Mouse (Mus musculus) stomach, embryonic 14.5 days (tissue): Measurements from ENCODE around the gene Spp2. TPM values are rescaled to one million over a fixed set of nuclear protein-coding genes. Genes with fewer than 3 reads are reported as not detected.

Experiments used
- ATAC-seq: fragments of 200-750 bp; cut with Nextera tagmentation; 2 replicates; pipeline ENCODE4 v1.8.0; 2017; ENCODE audit warnings: low read depth, moderate TSS enrichment; ENCODE audit not compliant: insufficient number of reproducible peaks, insufficient read depth, low FRiP score
- H3K27ac ChIP-seq: fragments of 300-500 bp; sonication (generic); 2 replicates; pipeline ENCODE4 v1.5.1; 2014; ENCODE audit warnings: mild to moderate bottlenecking, low read length, moderate library complexity, mixed read lengths
- H3K27me3 ChIP-seq: fragments of 300-500 bp; sonication (generic); 2 replicates; pipeline ENCODE4 v1.6.1; 2014; ENCODE audit warnings: low read length, control low read depth, mixed read lengths; ENCODE audit not compliant: control insufficient read depth, insufficient read depth
- H3K36me3 ChIP-seq: fragments of 300-500 bp; sonication (generic); 2 replicates; pipeline ENCODE4 v1.6.1; 2014; ENCODE audit warnings: mild to moderate bottlenecking, control low read depth, low read length, moderate library complexity, mixed read lengths; ENCODE audit not compliant: control insufficient read depth, insufficient read depth
- H3K4me1 ChIP-seq: fragments of 300-500 bp; sonication (generic); 2 replicates; pipeline ENCODE4 v1.6.1; 2014; ENCODE audit warnings: low read length, control low read depth, mixed read lengths; ENCODE audit not compliant: control insufficient read depth, insufficient read depth
- H3K4me2 ChIP-seq: fragments of 300-500 bp; sonication (generic); replicated peaks from 2 replicates; pipeline ENCODE4 v1.6.1; 2014; ENCODE audit warnings: low read depth, low read length, control low read depth
- H3K4me3 ChIP-seq: fragments of 300-500 bp; sonication (generic); 2 replicates; pipeline ENCODE4 v1.5.1; 2014; ENCODE audit warnings: low read depth, low read length, control low read depth
- H3K9ac ChIP-seq: fragments of 300-500 bp; sonication (generic); replicated peaks from 2 replicates; pipeline ENCODE4 v1.6.1; 2014; ENCODE audit warnings: low read depth, mild to moderate bottlenecking, control low read depth, low read length, moderate library complexity, mixed read lengths
- H3K9me3 ChIP-seq: fragments of 300-500 bp; sonication (generic); 2 replicates; pipeline ENCODE4 v1.6.1; 2016; ENCODE audit warnings: low read depth, low read length, control low read depth; ENCODE audit not compliant: control insufficient read depth
- WGBS: fragments of 180-500 bp; shearing (Covaris S2); extraction: QIAGEN DNeasy Blood & Tissue Kit; methylation state at CpG from one replicate; pipeline ENCODE4 v1.1.7; 2014; 5-methylcytosine and 5-hydroxymethylcytosine counted together
- polyA plus RNA-seq: library from polyadenylated mRNA; unstranded; fragments of >200 nt; fragmentation: Nextera tagmentation; extraction: Ambion mirVana; gene quantifications from 2 replicates; pipeline ENCODE4 v1.2.1, GENCODE M21; 2014

Gene Spp2
- polyA plus RNA-seq, 1 experiment from 2014 or later: 0.38 TPM

DNA sequence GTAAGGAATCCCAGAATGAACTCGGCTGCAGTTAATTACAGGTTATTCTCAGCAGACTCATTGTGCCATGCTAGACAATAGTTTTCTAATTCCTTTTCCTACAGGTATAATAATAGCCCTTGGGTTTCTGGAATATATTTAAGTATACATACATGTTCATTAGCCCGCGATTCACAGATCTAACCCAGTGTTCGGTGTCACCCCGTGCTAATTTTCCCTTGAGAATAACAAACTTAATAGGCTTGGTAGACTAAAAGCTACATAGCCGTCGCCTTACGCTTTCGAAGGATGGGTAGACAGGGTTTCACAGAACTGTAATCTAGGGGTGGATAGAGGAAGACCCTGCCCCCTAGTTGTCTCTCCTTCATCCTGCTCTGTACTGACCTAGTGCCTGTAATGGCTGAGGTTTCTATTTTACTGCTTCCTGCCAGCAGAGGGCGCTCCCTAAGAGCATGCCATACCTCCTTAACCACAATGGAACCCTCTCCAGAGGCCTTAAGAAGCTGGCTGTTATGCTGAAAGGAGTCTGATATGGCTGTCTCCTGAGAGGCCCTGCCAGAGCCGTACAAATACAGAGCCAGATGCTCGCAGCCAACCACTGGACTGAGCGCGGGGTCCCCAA is 49.8 kb downstream of the Spp2 start:
- H3K4me3 ChIP-seq: no peak overlapping the region
- no peak overlapping the region for H3K9ac ChIP-seq
- H3K27me3 ChIP-seq: no peaks in the 10 kb centered on the region
- H3K27ac ChIP-seq: no peak overlapping the region
- no peak overlapping the region for H3K4me2 ChIP-seq
- H3K9me3 ChIP-seq: no peaks in the 10 kb centered on the region
- no peaks in the 10 kb centered on the region for H3K4me1 ChIP-seq
- 55% methylated on average over 14 of the region's 14 CpGs for WGBS
- ATAC-seq: no peak
- no peaks in the 10 kb centered on the region for H3K36me3 ChIP-seq

DNA sequence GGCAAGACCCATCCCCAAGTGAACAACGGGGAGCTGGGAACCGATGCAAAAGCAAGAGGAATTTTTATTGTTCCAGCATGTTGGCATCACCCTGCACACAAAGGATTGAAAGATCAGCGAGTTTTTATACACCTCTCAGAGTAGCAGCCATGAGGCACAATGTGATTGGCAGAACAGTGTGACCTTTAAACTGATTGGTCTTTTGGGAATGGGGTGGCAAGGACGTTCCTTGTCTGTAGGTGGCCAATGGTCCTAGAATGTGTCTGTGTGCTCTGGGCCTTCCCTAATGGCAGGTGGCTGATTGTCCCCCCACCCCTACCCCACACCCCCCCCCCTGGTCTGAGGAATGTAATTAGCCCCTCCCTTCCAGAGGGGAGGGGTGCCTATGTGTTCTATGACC is 52.4 kb downstream of the Spp2 start:
- 84% methylated on average over 4 of the region's 4 CpGs for WGBS
- H3K4me2 ChIP-seq: no peak overlapping the region
- ATAC-seq: no peak

DNA sequence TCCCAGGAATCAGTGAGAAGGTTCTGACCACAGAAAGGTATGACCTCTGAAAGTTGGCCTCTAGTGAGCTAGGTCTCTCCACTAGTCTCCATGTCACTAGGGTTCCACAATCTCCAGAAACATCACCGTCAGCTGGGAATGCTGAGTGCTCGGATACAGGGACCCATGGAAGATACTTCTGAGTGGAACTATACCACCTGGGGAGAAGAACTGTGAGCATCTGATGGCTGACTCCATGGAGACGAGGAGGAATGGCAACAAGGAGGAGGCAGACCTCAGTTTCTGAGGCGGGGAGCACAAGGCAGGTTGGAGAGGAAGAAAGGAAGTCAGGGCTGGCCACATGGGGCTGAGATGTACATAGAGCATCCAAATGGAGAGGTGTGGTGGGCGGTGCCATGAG is 52.9 kb downstream of the Spp2 start:
- WGBS: 85% methylated on average over 5 of the region's 5 CpGs
- no peak overlapping the region for H3K4me3 ChIP-seq
- H3K36me3 ChIP-seq: no peaks in the 10 kb centered on the region
- no peak for ATAC-seq
- H3K4me2 ChIP-seq: no peak overlapping the region
- no peaks in the 10 kb centered on the region for H3K9me3 ChIP-seq
- peaks cover 6% of the 10 kb centered on the region; the same call in 1 of the 2 replicates for H3K4me1 ChIP-seq
- H3K27ac ChIP-seq: no peak overlapping the region
- H3K9ac ChIP-seq: no peak overlapping the region
- H3K27me3 ChIP-seq: no peaks in the 10 kb centered on the region

More for the DNA sequence above, 52.4 kb downstream of the Spp2 start:
- H3K4me1 ChIP-seq: peaks cover 6% of the 10 kb centered on the region; the same call in 1 of the 2 replicates
- H3K9ac ChIP-seq: no peak overlapping the region
- no peaks in the 10 kb centered on the region for H3K27me3 ChIP-seq
- H3K36me3 ChIP-seq: no peaks in the 10 kb centered on the region
- H3K4me3 ChIP-seq: no peak overlapping the region
- H3K27ac ChIP-seq: no peak overlapping the region
- no peaks in the 10 kb centered on the region for H3K9me3 ChIP-seq

DNA sequence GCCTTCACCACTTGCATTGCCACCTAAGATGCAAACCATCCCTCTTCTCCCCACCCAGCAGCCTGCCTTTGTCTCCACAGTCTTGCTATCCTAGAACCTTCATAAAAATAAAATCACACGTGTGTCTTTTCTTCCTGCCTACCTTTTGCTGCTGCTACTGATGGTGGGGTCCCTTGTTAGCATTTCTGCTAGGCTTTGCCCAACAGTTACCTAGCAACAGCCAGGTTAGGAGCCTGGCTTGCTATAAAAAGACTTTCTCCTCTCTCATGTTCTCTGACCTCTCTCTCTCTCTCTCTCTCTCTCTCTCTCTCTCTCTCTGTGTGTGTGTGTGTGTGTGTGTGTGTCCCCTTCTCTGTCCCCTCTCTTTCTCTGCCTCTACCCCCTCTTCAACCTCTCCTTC is 54.3 kb downstream of the Spp2 start:
- 31% methylated on average over 1 of the region's 1 CpGs for WGBS
- H3K9ac ChIP-seq: no peak overlapping the region
- H3K4me2 ChIP-seq: no peak overlapping the region
- no peak overlapping the region for H3K27ac ChIP-seq
- H3K27me3 ChIP-seq: no peaks in the 10 kb centered on the region
- H3K4me3 ChIP-seq: no peak overlapping the region
- H3K36me3 ChIP-seq: no peaks in the 10 kb centered on the region
- H3K9me3 ChIP-seq: no peaks in the 10 kb centered on the region
- H3K4me1 ChIP-seq: peaks cover 6% of the 10 kb centered on the region; the same call in 1 of the 2 replicates
- ATAC-seq: no peak

DNA sequence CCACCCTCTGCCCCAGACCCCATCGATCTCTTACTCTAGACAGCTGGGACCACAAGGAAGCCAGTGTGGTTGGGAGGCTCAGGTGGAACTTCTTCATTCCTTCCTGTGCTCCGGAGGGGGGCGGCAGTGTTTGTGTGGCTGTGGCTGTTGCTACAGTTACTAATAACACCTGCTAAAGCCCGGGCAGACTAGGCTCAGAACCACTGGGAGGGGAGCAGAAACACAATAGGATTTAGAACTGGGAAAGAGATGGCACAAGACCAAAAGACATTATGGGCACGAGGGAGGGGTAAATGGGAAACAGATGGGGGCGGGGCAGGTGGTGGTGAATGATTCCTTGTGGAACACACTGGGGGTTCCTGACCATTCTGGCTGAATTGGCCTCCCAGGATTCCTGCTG is 55.7 kb downstream of the Spp2 start:
- Histone ChIP-seq H3K4me2 (no peak overlapping the region), H3K36me3 (no peaks in the 10 kb centered on the region), H3K4me3 (no peak overlapping the region), H3K4me1 (peaks cover 6% of the 10 kb centered on the region; the same call in 1 of the 2 replicates), H3K9me3 (no peaks in the 10 kb centered on the region), H3K27me3 (no peaks in the 10 kb centered on the region), H3K9ac (no peak overlapping the region), H3K27ac (no peak overlapping the region)
- WGBS: 39% methylated on average over 6 of the region's 6 CpGs
- no peak for ATAC-seq

DNA sequence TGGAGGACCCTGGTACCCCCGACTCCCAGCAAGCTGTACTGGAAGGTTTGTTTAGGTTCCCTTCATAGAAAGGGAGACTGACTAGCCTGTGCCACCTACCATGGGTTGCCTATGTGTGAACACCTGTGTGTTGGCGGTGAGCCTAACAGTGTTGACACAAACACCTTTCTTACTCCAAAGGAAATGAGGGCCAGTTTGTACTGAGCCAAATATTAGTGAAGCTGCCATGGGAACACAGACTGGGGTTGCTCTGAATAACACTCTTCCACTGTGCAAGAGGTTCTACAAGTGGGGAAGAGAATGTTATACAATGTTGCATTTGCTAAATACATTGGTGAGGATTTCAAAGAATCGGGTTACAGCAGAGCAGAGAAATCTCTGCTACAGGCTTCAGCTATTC is 56.5 kb downstream of the Spp2 start:
- ATAC-seq: no peak

DNA sequence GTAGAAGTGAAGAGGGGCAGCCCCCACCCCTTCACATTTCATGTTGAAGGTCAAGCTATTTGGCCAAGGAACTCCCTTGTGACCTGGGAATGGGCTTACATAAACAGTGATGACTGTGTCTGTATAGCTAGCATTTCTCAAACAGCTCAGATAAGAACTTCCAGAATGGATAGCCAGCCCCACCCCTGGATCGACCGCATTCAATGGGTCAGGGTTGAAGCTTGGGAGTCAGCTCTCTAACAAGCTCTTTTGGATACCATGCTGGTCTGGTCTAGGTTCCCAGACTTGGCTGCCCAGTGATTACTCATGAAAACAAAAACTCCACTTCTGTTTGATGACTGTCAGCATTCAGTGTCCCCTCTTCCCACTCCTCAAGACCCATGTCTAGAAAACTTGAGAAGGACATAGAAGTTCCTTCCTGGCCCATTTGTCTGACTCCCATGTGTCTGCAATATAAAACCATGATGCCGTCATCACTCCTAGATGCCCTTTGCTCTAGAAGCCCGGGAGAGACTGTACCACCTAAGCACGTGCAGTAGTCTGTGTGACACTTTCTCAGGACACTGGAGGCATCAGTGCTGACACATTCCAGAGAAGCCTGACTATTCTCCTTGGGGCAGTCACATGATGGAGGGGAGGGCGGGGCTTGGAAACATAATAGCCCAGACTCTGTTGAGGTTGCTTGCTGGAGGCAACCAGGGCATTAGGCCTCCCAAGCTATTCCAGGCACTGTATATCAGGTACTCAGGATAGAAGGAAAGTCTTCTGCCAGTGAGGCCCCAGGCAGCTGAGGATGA is 57.5 kb downstream of the Spp2 start:
- no peak overlapping the region for H3K27ac ChIP-seq
- peaks cover 6% of the 10 kb centered on the region; the same call in 1 of the 2 replicates for H3K4me1 ChIP-seq
- H3K9ac ChIP-seq: no peak overlapping the region
- ATAC-seq: no peak
- H3K36me3 ChIP-seq: no peaks in the 10 kb centered on the region
- no peak overlapping the region for H3K4me2 ChIP-seq
- no peaks in the 10 kb centered on the region for H3K27me3 ChIP-seq
- H3K9me3 ChIP-seq: no peaks in the 10 kb centered on the region
- 61% methylated on average over 6 of the region's 6 CpGs for WGBS
- H3K4me3 ChIP-seq: no peak overlapping the region

More for the DNA sequence above, 56.5 kb downstream of the Spp2 start:
- Histone ChIP-seq H3K36me3 (no peaks in the 10 kb centered on the region), H3K4me2 (no peak overlapping the region), H3K4me3 (no peak overlapping the region), H3K27ac (no peak overlapping the region), H3K9ac (no peak overlapping the region), H3K27me3 (no peaks in the 10 kb centered on the region), H3K4me1 (peaks cover 6% of the 10 kb centered on the region; the same call in 1 of the 2 replicates), H3K9me3 (no peaks in the 10 kb centered on the region)
- 78% methylated on average over 3 of the region's 3 CpGs for WGBS

DNA sequence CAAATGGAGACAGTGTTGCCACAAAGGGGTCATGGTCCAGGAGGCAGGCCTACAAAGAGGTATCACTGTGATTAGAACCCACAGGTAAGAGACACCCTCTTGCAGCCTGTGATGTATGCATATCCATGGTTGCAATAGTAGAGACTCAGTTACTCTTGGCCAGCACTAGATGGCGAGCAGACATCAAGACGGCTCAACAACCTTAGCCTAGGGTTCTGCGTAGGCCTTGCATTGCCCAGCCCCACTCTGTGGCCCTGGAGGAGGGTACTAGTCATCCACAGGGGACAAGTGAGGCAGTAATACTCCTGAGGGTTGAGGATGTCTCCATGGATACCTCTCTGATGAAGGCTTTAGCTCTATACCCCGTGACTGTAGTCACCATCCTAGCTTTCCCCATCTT is 59.0 kb downstream of the Spp2 start:
- 65% methylated on average over 4 of the region's 4 CpGs for WGBS
- Histone ChIP-seq H3K9ac (no peak overlapping the region), H3K36me3 (no peaks in the 10 kb centered on the region), H3K4me1 (peaks cover 8% of the 10 kb centered on the region; the same call in 1 of the 2 replicates), H3K27me3 (no peaks in the 10 kb centered on the region), H3K4me3 (no peak overlapping the region), H3K27ac (no peak overlapping the region), H3K4me2 (no peak overlapping the region), H3K9me3 (no peaks in the 10 kb centered on the region)
- no peak for ATAC-seq
